Mouse (Mus musculus) heart, postnatal 0 days (tissue): Measurements from ENCODE around the gene Lmo7. TPM values are rescaled to one million over a fixed set of nuclear protein-coding genes. Genes with fewer than 3 reads are reported as not detected.

Source experiments
- ATAC-seq: fragments of 200-750 bp; cut with Nextera tagmentation; 2 replicates; pipeline ENCODE4 v1.8.0; 2017; ENCODE audit warnings: low read depth, moderate number of reproducible peaks, moderate library complexity; ENCODE audit not compliant: insufficient read depth
- DNase-seq: peaks from one replicate; pipeline ENCODE4 v3.0.0-alpha.2; 2016; ENCODE audit warnings: low spot score
- H3K27ac ChIP-seq: fragments of 300-500 bp; sonication (generic); 2 replicates; pipeline ENCODE4 v1.5.1; 2014; ENCODE audit warnings: low read depth, mild to moderate bottlenecking
- H3K27me3 ChIP-seq: fragments of 300-500 bp; sonication (generic); 2 replicates; pipeline ENCODE4 v1.6.1; 2014; ENCODE audit warnings: low read length, mixed read lengths; ENCODE audit not compliant: control insufficient read depth, insufficient read depth
- H3K36me3 ChIP-seq: fragments of 300-500 bp; sonication (generic); replicated peaks from 2 replicates; pipeline ENCODE4 v1.6.1; 2014; ENCODE audit warnings: low read length, mixed read lengths; ENCODE audit not compliant: control insufficient read depth, insufficient read depth
- H3K4me1 ChIP-seq: fragments of 300-500 bp; sonication (generic); 2 replicates; pipeline ENCODE4 v1.6.1; 2014; ENCODE audit warnings: antibody characterized with exemption; ENCODE audit not compliant: control insufficient read depth, insufficient read depth
- H3K4me2 ChIP-seq: fragments of 300-500 bp; sonication (generic); 2 replicates; pipeline ENCODE4 v1.6.1; 2014; ENCODE audit warnings: low read depth, mild to moderate bottlenecking, low read length, moderate library complexity
- H3K4me3 ChIP-seq: fragments of 300-500 bp; sonication (generic); 2 replicates; pipeline ENCODE4 v1.5.1; 2014; ENCODE audit warnings: low read depth, low read length
- H3K9ac ChIP-seq: fragments of 300-500 bp; sonication (generic); replicated peaks from 2 replicates; pipeline ENCODE4 v1.6.1; 2014; ENCODE audit warnings: low read depth, low read length, mixed read lengths
- H3K9me3 ChIP-seq: fragments of 300-500 bp; sonication (generic); replicated peaks from 2 replicates; pipeline ENCODE4 v1.6.1; 2016; ENCODE audit warnings: low read length; ENCODE audit not compliant: control insufficient read depth
- CTCF ChIP-seq: IDR thresholded peaks from 2 replicates; pipeline ENCODE4 v1.5.1; 2016; ENCODE audit warnings: antibody characterized with exemption, control low read depth, low read depth
- EP300 ChIP-seq: IDR thresholded peaks from 2 replicates; pipeline ENCODE4 v1.6.1; 2016; ENCODE audit warnings: antibody characterized with exemption, low read depth
- WGBS: fragments of 180-500 bp; shearing (Covaris S2); extraction: QIAGEN DNeasy Blood & Tissue Kit; methylation state at CpG from one replicate; pipeline ENCODE4 v1.1.7; 2014; 5-methylcytosine and 5-hydroxymethylcytosine counted together
- polyA plus RNA-seq: library from polyadenylated mRNA; unstranded; fragments of >200 nt; fragmentation: Nextera tagmentation; extraction: Ambion mirVana; gene quantifications from 2 replicates; pipeline ENCODE4 v1.2.1, GENCODE M21; 2015
- total RNA-seq: library from RNA; depleted of rRNA; stranded (reverse); fragments of >200 nt; gene quantifications from 2 replicates; pipeline ENCODE4 v1.2.3, GENCODE M21; 2014; ENCODE audit warnings: low replicate concordance

Lmo7 gene
- total and polyA plus RNA-seq, 2 experiments from 2014 or later = 169 to 308 TPM

- H3K9me3 ChIP-seq = no peaks in the 10 kb centered on the region
- H3K9ac ChIP-seq = no peak overlapping the region
- TF ChIP-seq CTCF = no peak
- TF ChIP-seq EP300 = no peak
- H3K4me3 ChIP-seq = no peak overlapping the region
- H3K4me1 ChIP-seq = peaks cover 11% of the 10 kb centered on the region; the same call in 1 of the 2 replicates
- 37% methylated on average over 10 of the region's 10 CpGs for WGBS
- peaks cover 37% of the 10 kb centered on the region for H3K36me3 ChIP-seq
- H3K4me2 ChIP-seq = no peak overlapping the region
- DNase-seq (no peak), ATAC-seq (no peak)
- no peaks in the 10 kb centered on the region for H3K27me3 ChIP-seq
- peak overlapping the region; percentile 12; the same call in 1 of the 2 replicates for H3K27ac ChIP-seq
Measured at GRCm38 (mm10) chr14:101891903-101892448, 162.2 kb downstream of the Lmo7 start.

- Histone ChIP-seq H3K4me2 (no peak overlapping the region), H3K4me3 (no peak overlapping the region), H3K9ac (no peak overlapping the region), H3K36me3 (peaks cover 38% of the 10 kb centered on the region), H3K4me1 (peaks cover 11% of the 10 kb centered on the region; the same call in 1 of the 2 replicates), H3K27ac (peak overlapping the region; percentile 12; the same call in 1 of the 2 replicates), H3K27me3 (no peaks in the 10 kb centered on the region), H3K9me3 (no peaks in the 10 kb centered on the region)
- DNase-seq (no peak), ATAC-seq (no peak)
- 71% methylated on average over 8 of the region's 8 CpGs for WGBS
- TF ChIP-seq EP300 = no peak
Measured at GRCm38 (mm10) chr14:101892496-101892895, 162.7 kb downstream of the Lmo7 start.

DNA sequence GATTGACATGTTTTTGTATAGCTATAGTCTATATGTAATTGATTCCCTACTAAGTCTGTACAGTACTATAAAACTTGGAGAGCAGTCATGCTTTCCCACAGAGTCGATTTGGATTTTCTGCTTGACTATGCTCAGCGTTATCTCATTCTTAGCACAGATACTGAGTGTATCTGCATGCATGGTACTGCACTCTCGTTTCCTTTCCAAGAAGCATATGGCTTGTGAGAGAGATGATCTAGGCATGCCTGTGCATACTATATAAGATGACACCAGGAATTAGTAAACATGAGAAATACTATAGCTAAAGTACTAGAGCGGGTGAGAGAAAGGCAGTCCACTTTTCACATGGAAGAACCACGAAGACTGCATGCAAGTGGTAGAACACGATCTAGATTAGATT is 163.5 kb downstream of the Lmo7 start:
- Histone ChIP-seq H3K4me2 (no peak overlapping the region), H3K4me1 (peaks cover 11% of the 10 kb centered on the region; the same call in 1 of the 2 replicates), H3K27me3 (no peaks in the 10 kb centered on the region), H3K27ac (no peak overlapping the region), H3K4me3 (no peak overlapping the region), H3K36me3 (peaks cover 46% of the 10 kb centered on the region), H3K9ac (no peak overlapping the region), H3K9me3 (no peaks in the 10 kb centered on the region)
- ATAC-seq (no peak), DNase-seq (no peak)
- TF ChIP-seq EP300 (no peak), CTCF (no peak)
- 61% methylated on average over 6 of the region's 6 CpGs for WGBS

DNA sequence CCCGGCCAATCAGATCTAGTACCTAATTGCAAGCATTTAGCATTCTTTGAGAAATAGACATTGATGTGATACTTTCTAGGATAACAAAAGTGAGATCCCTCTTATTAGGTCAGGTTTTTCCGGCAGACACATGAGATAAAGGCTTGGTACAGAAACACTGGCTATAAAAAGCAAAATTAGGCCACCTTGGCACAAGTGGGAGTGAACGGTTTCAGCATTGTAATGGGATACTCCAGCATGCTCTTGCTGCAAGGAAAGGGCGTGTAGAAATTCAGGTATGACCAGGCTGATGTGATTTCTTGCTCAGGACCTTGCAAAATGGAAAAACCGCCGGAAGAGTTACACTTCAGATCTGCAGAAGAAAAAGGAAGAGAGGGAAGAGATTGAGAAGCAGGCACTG is 168.5 kb downstream of the Lmo7 start:
- TF ChIP-seq CTCF = no peak
- TF ChIP-seq EP300 = no peak
- peaks cover 65% of the 10 kb centered on the region for H3K36me3 ChIP-seq
- peaks cover 14% of the 10 kb centered on the region for H3K4me1 ChIP-seq
- H3K9ac ChIP-seq = no peak overlapping the region
- 68% methylated on average over 6 of the region's 6 CpGs for WGBS
- H3K4me3 ChIP-seq = no peak overlapping the region
- DNase-seq = no peak
- H3K27me3 ChIP-seq = no peaks in the 10 kb centered on the region
- ATAC-seq = no peak
- no peak overlapping the region for H3K27ac ChIP-seq
- no peaks in the 10 kb centered on the region for H3K9me3 ChIP-seq
- no peak overlapping the region for H3K4me2 ChIP-seq

DNA sequence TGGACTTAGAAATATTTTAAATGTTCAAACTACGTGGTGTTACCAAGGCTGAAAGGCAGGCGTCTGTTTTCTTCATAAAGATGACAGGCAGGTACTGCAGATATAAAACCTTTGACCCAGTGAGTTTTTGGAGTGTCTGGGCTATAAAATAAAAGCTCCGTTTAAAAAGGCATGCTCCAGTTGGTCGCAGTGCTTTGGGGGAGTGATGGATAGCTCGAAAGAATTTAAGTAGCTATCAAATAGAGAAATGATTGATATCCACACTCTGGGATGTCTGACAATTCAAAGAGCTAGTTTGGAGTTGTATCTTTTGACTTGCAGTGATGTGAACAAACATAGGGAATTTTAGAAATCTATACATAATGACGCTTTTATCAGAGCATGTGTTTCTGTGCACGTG is 171.7 kb downstream of the Lmo7 start:
- WGBS = 45% methylated on average over 7 of the region's 7 CpGs
- H3K27ac ChIP-seq = peak overlapping the region; percentile 35; the same call in 1 of the 2 replicates
- H3K27me3 ChIP-seq = no peaks in the 10 kb centered on the region
- ATAC-seq (no peak), DNase-seq (no peak)
- TF ChIP-seq EP300 (no peak), CTCF (no peak)
- no peaks in the 10 kb centered on the region for H3K9me3 ChIP-seq
- H3K9ac ChIP-seq = no peak overlapping the region
- no peak overlapping the region for H3K4me2 ChIP-seq
- no peak overlapping the region for H3K4me3 ChIP-seq
- peaks cover 85% of the 10 kb centered on the region for H3K36me3 ChIP-seq
- H3K4me1 ChIP-seq = peaks cover 27% of the 10 kb centered on the region

- no peak overlapping the region for H3K9ac ChIP-seq
- H3K4me1 ChIP-seq = peaks cover 27% of the 10 kb centered on the region
- peaks cover 84% of the 10 kb centered on the region for H3K36me3 ChIP-seq
- peak overlapping the region; percentile 35; the same call in 1 of the 2 replicates for H3K27ac ChIP-seq
- TF ChIP-seq CTCF = no peak
- TF ChIP-seq EP300 = no peak
- no peaks in the 10 kb centered on the region for H3K27me3 ChIP-seq
- H3K9me3 ChIP-seq = no peaks in the 10 kb centered on the region
- 0 out of 2 replicates have a peak, but pooled peaks have one; percentile 9 for ATAC-seq
- no peak overlapping the region for H3K4me3 ChIP-seq
- no peak for DNase-seq
- H3K4me2 ChIP-seq = no peak overlapping the region
- 38% methylated on average over 7 of the region's 7 CpGs for WGBS
Measured at GRCm38 (mm10) chr14:101901976-101902375, 172.2 kb downstream of the Lmo7 start.
